Mouse (Mus musculus) kidney, embryonic 15.5 days (tissue): ENCODE measurements around the gene 4930470P17Rik. TPM values are rescaled to one million over a fixed set of nuclear protein-coding genes. Genes with fewer than 3 reads are reported as not detected.
"Not testable (repeated sequence)": the region's sequence is repeated elsewhere in the genome, so short reads cannot be mapped to it uniquely, and the experiment has no call there.

Experiments
- ATAC-seq: fragments of 200-750 bp; cut with Nextera tagmentation; replicated peaks from 2 replicates; pipeline ENCODE4 v1.8.0; 2017; ENCODE audit warnings: moderate TSS enrichment; ENCODE audit not compliant: low FRiP score
- H3K27ac ChIP-seq: fragments of 300-500 bp; sonication (generic); 2 replicates; pipeline ENCODE4 v1.5.1; 2015; ENCODE audit warnings: mild to moderate bottlenecking, inconsistent platforms
- H3K27me3 ChIP-seq: fragments of 300-500 bp; sonication (generic); 2 replicates; pipeline ENCODE4 v1.6.1; 2015; ENCODE audit warnings: inconsistent platforms
- H3K36me3 ChIP-seq: fragments of 300-500 bp; sonication (generic); 2 replicates; pipeline ENCODE4 v1.6.1; 2015; ENCODE audit warnings: inconsistent platforms
- H3K4me1 ChIP-seq: fragments of 300-500 bp; sonication (generic); 2 replicates; pipeline ENCODE4 v1.6.1; 2015; ENCODE audit warnings: inconsistent platforms
- H3K4me2 ChIP-seq: fragments of 300-500 bp; sonication (generic); 2 replicates; pipeline ENCODE4 v1.6.1; 2015; ENCODE audit warnings: moderate library complexity, mild to moderate bottlenecking, inconsistent platforms
- H3K4me3 ChIP-seq: fragments of 300-500 bp; sonication (generic); replicated peaks from 2 replicates; pipeline ENCODE4 v1.5.1; 2015; ENCODE audit warnings: mild to moderate bottlenecking, inconsistent platforms
- H3K9ac ChIP-seq: fragments of 300-500 bp; sonication (generic); 2 replicates; pipeline ENCODE4 v1.6.1; 2015; ENCODE audit warnings: mild to moderate bottlenecking, inconsistent platforms
- H3K9me3 ChIP-seq: fragments of 300-500 bp; sonication (generic); replicated peaks from 2 replicates; pipeline ENCODE4 v1.6.1; 2016; ENCODE audit warnings: inconsistent platforms
- WGBS: fragments of 180-500 bp; shearing (Covaris S2); methylation state at CpG from one replicate; pipeline ENCODE4 v1.1.7; 2015; ENCODE audit warnings: mixed read lengths; 5-methylcytosine and 5-hydroxymethylcytosine counted together
- polyA plus RNA-seq: library from polyadenylated mRNA; unstranded; fragments of >200 nt; fragmentation: Nextera tagmentation; extraction: Ambion mirVana; gene quantifications from 2 replicates; pipeline ENCODE4 v1.2.1, GENCODE M21; 2015

The 4930470P17Rik gene
- polyA plus RNA-seq = not detected in 2 replicates

DNA sequence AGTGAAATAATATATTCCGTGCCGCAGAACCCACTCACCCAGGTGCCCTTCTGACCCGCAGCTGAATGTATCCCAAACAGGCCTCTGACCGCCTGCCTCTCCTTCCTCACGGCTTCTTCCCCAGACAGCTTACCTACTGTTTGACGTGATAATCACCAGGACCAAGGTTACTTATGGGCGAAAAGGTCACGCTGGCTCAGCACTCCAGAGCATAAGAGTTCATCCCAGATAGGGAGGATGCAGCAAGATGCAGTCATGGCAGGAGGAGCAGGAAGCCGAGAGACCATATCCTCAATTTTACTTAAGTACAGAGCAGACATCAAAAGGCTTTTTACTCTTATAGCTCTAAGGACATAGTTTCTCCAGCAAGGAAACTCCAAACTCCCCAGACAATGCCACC lies at the start of gene 4930470P17Rik:
TSS of gene 4930470P17Rik (minus strand) at position 101 of the 400 bp plus-strand sequence.
- H3K9ac ChIP-seq = no peak within 1 kb of the TSS
- no peaks in the 10 kb centered on the region for H3K27me3 ChIP-seq
- no peak within 1 kb of the TSS for H3K27ac ChIP-seq
- H3K9me3 ChIP-seq = no peaks in the 10 kb centered on the region
- H3K4me3 ChIP-seq = no peak within 1 kb of the TSS
- no peak for ATAC-seq
- WGBS = 54% methylated on average over 9 of the region's 9 CpGs
- no peaks in the 10 kb centered on the region for H3K4me1 ChIP-seq
- no peaks in the 10 kb centered on the region for H3K36me3 ChIP-seq
- H3K4me2 ChIP-seq = no peak within 1 kb of the TSS

DNA sequence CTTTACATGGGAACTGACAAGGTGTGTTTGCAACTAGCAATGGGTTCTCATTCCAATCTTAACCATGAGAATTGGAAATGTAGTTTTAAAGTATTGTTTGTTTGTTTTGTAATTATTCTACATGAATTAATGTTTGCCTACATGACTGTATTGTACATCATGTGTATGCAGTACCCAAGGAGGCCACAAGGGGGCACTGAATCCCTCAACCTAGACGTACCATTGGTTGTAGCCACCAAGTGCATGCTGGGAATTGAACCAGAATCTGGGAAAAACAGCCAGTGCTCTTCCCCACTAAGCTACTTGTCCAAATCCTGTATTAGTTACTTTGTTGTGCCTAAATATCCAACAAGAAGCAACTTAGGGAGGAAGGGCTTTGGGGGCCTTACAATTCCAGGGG lies 49.7 kb upstream of the 4930470P17Rik start:
- Histone ChIP-seq H3K36me3 (no peaks in the 10 kb centered on the region), H3K27ac (no peak overlapping the region), H3K4me2 (no peak overlapping the region), H3K9ac (no peak overlapping the region), H3K9me3 (no peaks in the 10 kb centered on the region), H3K4me3 (no peak overlapping the region), H3K4me1 (0 out of 2 replicates have a peak, but pooled peaks cover 5% of the 10 kb centered on the region), H3K27me3 (no peaks in the 10 kb centered on the region)
- ATAC-seq = no peak
- 92% methylated on average over 1 of the region's 1 CpGs for WGBS

DNA sequence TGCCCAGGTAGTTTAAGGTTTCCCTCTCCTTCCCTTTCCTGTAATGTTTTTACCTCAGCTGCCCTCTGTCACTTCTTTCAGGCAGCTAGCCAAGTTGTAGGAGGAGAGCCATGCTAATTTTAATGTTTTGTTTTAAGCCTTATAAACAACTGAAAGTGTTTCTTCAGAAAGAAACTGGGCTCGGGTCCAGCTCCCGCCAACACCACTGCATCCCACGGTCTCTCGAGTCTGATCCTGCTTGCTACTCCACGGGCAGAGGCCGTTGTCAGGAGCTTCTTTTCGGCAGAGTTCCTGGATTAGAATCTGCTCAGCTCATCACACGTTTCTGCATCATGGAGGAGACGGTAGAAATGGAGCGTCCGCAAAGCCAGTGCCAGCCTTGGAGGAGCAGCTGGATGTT lies 46.7 kb upstream of the 4930470P17Rik start:
- no peak for ATAC-seq
- H3K4me2 ChIP-seq = no peak overlapping the region
- 72% methylated on average over 11 of the region's 11 CpGs for WGBS

DNA sequence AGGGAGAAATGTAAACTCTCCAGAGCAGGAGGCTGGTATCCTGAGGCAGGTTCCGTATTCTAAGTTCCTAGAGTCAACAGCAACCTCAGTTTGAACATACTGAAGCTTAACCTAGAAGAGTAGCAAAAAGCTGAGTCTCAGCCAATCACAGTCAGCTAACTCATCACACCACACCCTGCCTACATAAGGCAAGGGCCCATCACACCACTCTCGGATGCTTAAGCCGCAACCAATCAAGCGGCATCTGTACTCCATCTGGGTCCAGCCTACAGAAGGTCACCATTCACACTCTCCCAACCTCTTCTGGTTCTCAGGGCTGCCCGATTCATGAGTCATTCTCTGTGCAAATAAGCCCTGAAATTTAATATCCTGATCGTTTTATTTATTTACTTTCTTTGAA lies 44.4 kb upstream of the 4930470P17Rik start:
- WGBS = 85% methylated on average over 6 of the region's 6 CpGs
- ATAC-seq = no peak
- Histone ChIP-seq H3K9me3 (no peaks in the 10 kb centered on the region), H3K9ac (no peak overlapping the region), H3K36me3 (no peaks in the 10 kb centered on the region), H3K27ac (no peak overlapping the region), H3K4me2 (no peak overlapping the region), H3K4me3 (no peak overlapping the region), H3K4me1 (0 out of 2 replicates have a peak, but pooled peaks cover 5% of the 10 kb centered on the region), H3K27me3 (no peaks in the 10 kb centered on the region)

More for the DNA sequence above, 46.7 kb upstream of the 4930470P17Rik start:
- no peak overlapping the region for H3K4me3 ChIP-seq
- no peak overlapping the region for H3K27ac ChIP-seq
- H3K27me3 ChIP-seq = no peaks in the 10 kb centered on the region
- no peaks in the 10 kb centered on the region for H3K9me3 ChIP-seq
- H3K9ac ChIP-seq = no peak overlapping the region
- 0 out of 2 replicates have a peak, but pooled peaks cover 5% of the 10 kb centered on the region for H3K4me1 ChIP-seq
- H3K36me3 ChIP-seq = no peaks in the 10 kb centered on the region

DNA sequence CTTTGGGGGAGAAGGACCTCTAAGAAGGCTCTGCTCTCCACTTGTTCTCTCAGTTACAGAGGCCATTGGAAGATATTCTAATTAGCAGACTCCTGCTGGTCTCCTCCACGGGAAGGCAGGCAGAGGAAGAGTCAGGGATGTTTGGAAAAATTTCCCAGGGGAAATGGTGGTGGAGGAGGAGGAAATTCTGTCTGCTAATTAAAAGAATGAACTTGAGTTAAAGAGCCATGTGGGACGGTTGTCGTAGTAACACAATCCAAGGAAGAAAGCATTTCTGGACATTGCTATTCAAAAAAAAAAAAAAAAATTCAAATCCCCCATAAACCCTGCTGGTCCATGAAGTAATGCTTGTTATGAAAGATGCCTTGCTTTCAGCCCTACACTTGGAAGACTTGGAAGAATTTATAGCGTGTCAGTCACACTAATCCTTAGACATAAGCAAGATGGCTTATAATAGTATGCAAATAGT lies 40.6 kb upstream of the 4930470P17Rik start:
- no peak overlapping the region for H3K9ac ChIP-seq
- no peak overlapping the region for H3K4me2 ChIP-seq
- H3K27me3 ChIP-seq = no peaks in the 10 kb centered on the region
- H3K36me3 ChIP-seq = no peaks in the 10 kb centered on the region
- no peak overlapping the region for H3K4me3 ChIP-seq
- no peak overlapping the region for H3K27ac ChIP-seq
- H3K4me1 ChIP-seq = no peaks in the 10 kb centered on the region
- no peaks in the 10 kb centered on the region for H3K9me3 ChIP-seq
- no peak for ATAC-seq
- WGBS = 52% methylated on average over 4 of the region's 4 CpGs

DNA sequence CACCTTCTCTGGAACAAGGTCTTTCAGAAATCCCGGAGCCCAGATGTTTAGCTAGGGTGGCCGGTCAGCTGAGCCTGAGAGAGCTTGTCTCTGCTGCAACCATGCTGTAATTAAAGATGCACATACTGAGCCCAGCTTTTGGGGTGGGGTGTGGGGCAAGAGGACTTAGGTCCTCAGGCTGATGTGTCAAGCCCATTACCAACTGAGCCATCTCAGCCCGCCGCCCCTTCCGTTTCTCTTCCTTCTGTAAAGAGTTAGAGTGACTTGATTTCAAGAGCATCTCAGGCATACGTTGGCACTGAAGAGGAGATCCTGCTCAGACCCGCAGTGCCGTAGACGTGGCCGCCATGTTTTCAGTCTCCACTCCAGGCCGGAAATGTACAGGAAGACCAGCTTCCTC lies 38.5 kb upstream of the 4930470P17Rik start:
- H3K27me3 ChIP-seq = no peaks in the 10 kb centered on the region
- H3K36me3 ChIP-seq = no peaks in the 10 kb centered on the region
- WGBS = 91% methylated on average over 11 of the region's 11 CpGs
- H3K9me3 ChIP-seq = no peaks in the 10 kb centered on the region
- no peak overlapping the region for H3K27ac ChIP-seq
- H3K4me3 ChIP-seq = no peak overlapping the region
- no peak overlapping the region for H3K4me2 ChIP-seq
- H3K4me1 ChIP-seq = no peaks in the 10 kb centered on the region
- no peak for ATAC-seq
- H3K9ac ChIP-seq = no peak overlapping the region

DNA sequence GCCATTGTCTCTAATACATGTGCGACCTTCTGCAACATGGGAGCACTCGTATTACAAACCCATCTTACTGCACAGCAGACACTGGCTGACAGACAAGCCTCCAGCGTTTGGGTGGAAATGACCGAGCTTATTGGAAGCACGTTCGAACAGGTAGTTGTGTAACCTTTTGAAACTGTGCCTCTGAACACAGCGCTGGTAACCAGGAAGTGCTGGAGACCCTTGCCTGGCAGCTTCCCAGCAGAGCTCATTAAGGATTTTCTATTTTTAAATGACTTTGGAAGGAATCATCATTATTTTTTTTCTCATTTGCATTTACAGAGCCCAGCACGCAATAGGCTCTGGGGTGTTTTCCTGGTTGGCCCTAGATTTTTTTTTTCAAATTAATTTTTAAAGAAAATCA lies 36.9 kb upstream of the 4930470P17Rik start:
- no peak overlapping the region for H3K9ac ChIP-seq
- no peak for ATAC-seq
- no peaks in the 10 kb centered on the region for H3K36me3 ChIP-seq
- no peak overlapping the region for H3K27ac ChIP-seq
- no peaks in the 10 kb centered on the region for H3K9me3 ChIP-seq
- H3K4me1 ChIP-seq = no peaks in the 10 kb centered on the region
- H3K4me2 ChIP-seq = no peak overlapping the region
- H3K4me3 ChIP-seq = no peak overlapping the region
- H3K27me3 ChIP-seq = no peaks in the 10 kb centered on the region
- WGBS = 62% methylated on average over 8 of the region's 8 CpGs

DNA sequence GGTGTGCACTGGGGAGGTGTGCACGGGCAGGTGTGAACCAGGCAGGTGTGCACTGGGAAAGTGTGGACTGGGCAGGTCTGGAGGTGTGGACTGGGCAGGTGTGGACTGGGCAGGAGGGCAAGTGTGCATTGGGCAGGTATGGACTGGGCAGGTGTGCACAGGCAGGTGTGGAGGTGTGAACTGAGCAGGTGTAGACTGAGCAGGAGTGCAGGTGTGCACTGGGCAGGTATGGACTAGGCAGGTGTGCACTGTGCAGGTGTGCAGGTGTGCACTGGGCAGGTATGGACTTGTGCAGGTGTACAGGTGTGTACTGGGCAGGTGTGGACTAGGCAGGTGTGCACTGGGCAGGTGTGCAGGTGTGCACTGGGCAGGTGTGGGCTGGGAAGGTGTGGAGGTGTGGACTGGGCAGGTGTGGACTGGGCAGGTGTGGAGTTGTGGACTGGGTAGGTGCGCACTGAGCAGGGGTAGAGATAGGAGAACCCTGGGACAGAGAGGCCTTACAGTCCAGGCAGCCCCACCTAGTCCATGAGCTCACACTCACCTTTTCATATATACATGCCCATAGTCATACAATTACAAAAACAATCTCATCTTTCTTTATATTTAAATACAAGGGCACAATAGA lies 31.3 kb upstream of the 4930470P17Rik start:
- 99% methylated on average over 2 of the region's 2 CpGs for WGBS

DNA sequence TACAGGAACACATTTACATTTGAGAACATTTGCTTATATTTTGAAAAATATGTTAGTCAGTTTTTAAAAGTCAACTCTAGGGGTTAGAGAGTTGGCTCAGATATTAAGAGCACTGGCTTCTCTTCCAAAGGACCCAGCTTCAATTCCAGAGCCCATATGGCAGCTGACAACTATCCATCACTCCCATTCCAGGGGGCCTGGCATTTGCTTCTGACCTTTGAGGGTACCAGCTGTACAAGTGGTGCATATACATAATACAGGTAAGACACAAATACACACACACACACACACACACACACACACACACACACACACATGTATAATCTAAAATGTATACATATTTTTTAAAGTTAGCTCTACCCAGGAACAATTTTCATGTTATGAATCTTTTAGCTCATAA lies 30.6 kb upstream of the 4930470P17Rik start:
- Histone ChIP-seq H3K4me1 (no peaks in the 10 kb centered on the region), H3K9ac (no peak overlapping the region), H3K4me2 (no peak overlapping the region), H3K9me3 (no peaks in the 10 kb centered on the region), H3K36me3 (no peaks in the 10 kb centered on the region), H3K27ac (no peak overlapping the region), H3K27me3 (no peaks in the 10 kb centered on the region), H3K4me3 (no peak overlapping the region)
- ATAC-seq = no peak

More for the DNA sequence above, 31.3 kb upstream of the 4930470P17Rik start:
- no peaks in the 10 kb centered on the region for H3K9me3 ChIP-seq
- no peaks in the 10 kb centered on the region for H3K36me3 ChIP-seq
- H3K4me1 ChIP-seq = no peaks in the 10 kb centered on the region
- H3K4me3 ChIP-seq = no peak overlapping the region
- no peak overlapping the region for H3K27ac ChIP-seq
- ATAC-seq = no peak
- no peak overlapping the region for H3K9ac ChIP-seq
- H3K27me3 ChIP-seq = no peaks in the 10 kb centered on the region
- H3K4me2 ChIP-seq = no peak overlapping the region

DNA sequence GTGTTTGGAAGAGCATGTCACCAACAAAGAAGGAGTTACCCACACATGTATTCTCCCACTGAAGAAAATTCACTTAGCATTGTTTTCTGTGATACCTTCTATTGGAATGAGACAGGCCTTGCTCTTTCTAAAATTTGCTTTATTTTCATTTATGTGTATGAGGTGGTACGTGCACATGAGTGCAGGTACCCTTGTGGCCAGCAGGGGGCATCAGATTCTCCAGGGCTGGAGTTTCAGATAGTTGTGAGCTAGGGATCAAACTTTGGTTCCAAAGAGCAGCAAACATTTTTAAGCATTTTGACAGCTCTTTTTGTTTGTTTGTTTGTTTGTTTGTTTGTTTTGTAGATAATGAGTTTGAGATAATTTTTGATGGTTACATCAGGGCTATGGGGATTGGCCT lies 29.6 kb upstream of the 4930470P17Rik start:
- Histone ChIP-seq H3K36me3 (no peaks in the 10 kb centered on the region), H3K4me3 (no peak overlapping the region), H3K27me3 (no peaks in the 10 kb centered on the region), H3K4me1 (no peaks in the 10 kb centered on the region), H3K9me3 (no peaks in the 10 kb centered on the region), H3K9ac (no peak overlapping the region), H3K27ac (no peak overlapping the region), H3K4me2 (no peak overlapping the region)
- no peak for ATAC-seq
- 93% methylated on average over 1 of the region's 1 CpGs for WGBS

DNA sequence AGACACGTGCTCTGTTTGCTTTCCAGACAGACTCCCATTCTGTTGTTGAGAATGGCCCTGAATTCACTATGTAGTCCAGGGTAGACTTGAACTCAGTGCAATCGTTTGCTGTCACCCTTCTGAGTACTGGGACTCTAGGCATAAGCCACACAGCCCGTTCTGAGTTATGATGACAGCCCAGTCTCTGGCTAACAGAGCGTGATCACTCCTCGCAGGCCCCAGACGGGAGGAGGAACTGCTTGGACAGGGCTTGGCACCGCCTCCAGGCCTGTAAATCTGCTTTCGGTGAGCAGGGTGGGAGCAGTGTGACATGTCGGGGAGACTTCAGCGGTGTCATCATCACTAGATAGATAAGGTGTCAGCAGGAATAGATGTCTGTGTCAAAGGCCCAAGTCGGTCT lies 28.7 kb upstream of the 4930470P17Rik start:
- 53% methylated on average over 11 of the region's 11 CpGs for WGBS
- ATAC-seq = no peak; the same call in 1 of the 2 replicates
- H3K9me3 ChIP-seq = no peaks in the 10 kb centered on the region

DNA sequence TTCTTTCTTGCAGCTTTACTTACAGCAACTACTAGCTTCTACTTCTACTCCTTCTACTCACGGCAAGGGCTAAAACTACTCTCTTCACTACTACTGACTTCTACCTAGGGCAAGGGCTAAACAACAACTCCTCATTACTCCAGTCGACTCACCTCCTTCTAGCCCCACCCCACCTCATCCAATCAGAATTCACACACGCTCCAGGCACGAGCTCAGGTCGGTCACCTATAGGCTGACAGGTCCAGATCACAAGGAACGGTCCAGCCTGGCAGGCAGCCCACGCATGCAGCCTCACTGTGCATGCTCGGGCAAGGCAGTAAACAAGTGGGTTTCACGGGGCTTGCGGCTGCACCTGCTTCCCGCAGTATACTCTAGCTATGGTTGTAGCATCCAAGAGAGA lies 26.2 kb upstream of the 4930470P17Rik start:
- not testable (repeated sequence) for ATAC-seq

More for the DNA sequence above, 28.7 kb upstream of the 4930470P17Rik start:
- Histone ChIP-seq H3K36me3 (no peaks in the 10 kb centered on the region), H3K4me3 (no peak overlapping the region), H3K9ac (no peak overlapping the region), H3K27ac (no peak overlapping the region), H3K27me3 (no peaks in the 10 kb centered on the region), H3K4me2 (no peak overlapping the region), H3K4me1 (no peaks in the 10 kb centered on the region)

More for the DNA sequence above, 26.2 kb upstream of the 4930470P17Rik start:
- H3K4me3 ChIP-seq, H3K27me3 ChIP-seq, H3K36me3 ChIP-seq, H3K9me3 ChIP-seq, H3K4me2 ChIP-seq, H3K4me1 ChIP-seq, H3K9ac ChIP-seq, H3K27ac ChIP-seq: not testable (repeated sequence)
- WGBS = 84% methylated on average over 11 of the region's 11 CpGs
